Mouse (Mus musculus) intestine, embryonic 16.5 days (tissue): ENCODE results near the gene Gstz1. TPM values are rescaled to one million over a fixed set of nuclear protein-coding genes. Genes with fewer than 3 reads are reported as not detected.
"Not testable (repeated sequence)": the region's sequence is repeated elsewhere in the genome, so short reads cannot be mapped to it uniquely, and the experiment has no call there.

Source experiments
- ATAC-seq: fragments of 200-750 bp; cut with Nextera tagmentation; 2 replicates; pipeline ENCODE4 v1.8.0; 2017; ENCODE audit warnings: moderate TSS enrichment, moderate library complexity
- H3K27ac ChIP-seq: fragments of 300-500 bp; sonication (generic); 2 replicates; pipeline ENCODE4 v1.5.1; 2014; ENCODE audit warnings: mild to moderate bottlenecking, low read length
- H3K27me3 ChIP-seq: fragments of 300-500 bp; sonication (generic); replicated peaks from 2 replicates; pipeline ENCODE4 v1.6.1; 2014; ENCODE audit warnings: low read length, control low read depth, mixed read lengths; ENCODE audit not compliant: control insufficient read depth, insufficient read depth
- H3K36me3 ChIP-seq: fragments of 300-500 bp; sonication (generic); 2 replicates; pipeline ENCODE4 v1.6.1; 2014; ENCODE audit warnings: low read length, control low read depth; ENCODE audit not compliant: control insufficient read depth, insufficient read depth
- H3K4me1 ChIP-seq: fragments of 300-500 bp; sonication (generic); 2 replicates; pipeline ENCODE4 v1.6.1; 2014; ENCODE audit warnings: low read length, control low read depth, mixed read lengths; ENCODE audit not compliant: control insufficient read depth, insufficient read depth
- H3K4me2 ChIP-seq: fragments of 300-500 bp; sonication (generic); 2 replicates; pipeline ENCODE4 v1.6.1; 2014; ENCODE audit warnings: low read depth, low read length, control low read depth
- H3K4me3 ChIP-seq: fragments of 300-500 bp; sonication (generic); 2 replicates; pipeline ENCODE4 v1.5.1; 2014; ENCODE audit warnings: mild to moderate bottlenecking, low read length
- H3K9ac ChIP-seq: fragments of 300-500 bp; sonication (generic); 2 replicates; pipeline ENCODE4 v1.6.1; 2014; ENCODE audit warnings: low read depth, low read length
- H3K9me3 ChIP-seq: fragments of 300-500 bp; sonication (generic); 2 replicates; pipeline ENCODE4 v1.6.1; 2016; ENCODE audit warnings: low read length, control low read depth; ENCODE audit not compliant: control insufficient read depth
- WGBS: fragments of 180-500 bp; shearing (Covaris S2); extraction: QIAGEN DNeasy Blood & Tissue Kit; methylation state at CpG from one replicate; pipeline ENCODE4 v1.1.7; 2014; 5-methylcytosine and 5-hydroxymethylcytosine counted together
- polyA plus RNA-seq: library from polyadenylated mRNA; unstranded; fragments of >200 nt; fragmentation: Nextera tagmentation; extraction: Ambion mirVana; gene quantifications from 2 replicates; pipeline ENCODE4 v1.2.1, GENCODE M21; 2015

Gstz1 gene
- polyA plus RNA-seq, 1 experiment from 2014 or later: 61.2 TPM

DNA sequence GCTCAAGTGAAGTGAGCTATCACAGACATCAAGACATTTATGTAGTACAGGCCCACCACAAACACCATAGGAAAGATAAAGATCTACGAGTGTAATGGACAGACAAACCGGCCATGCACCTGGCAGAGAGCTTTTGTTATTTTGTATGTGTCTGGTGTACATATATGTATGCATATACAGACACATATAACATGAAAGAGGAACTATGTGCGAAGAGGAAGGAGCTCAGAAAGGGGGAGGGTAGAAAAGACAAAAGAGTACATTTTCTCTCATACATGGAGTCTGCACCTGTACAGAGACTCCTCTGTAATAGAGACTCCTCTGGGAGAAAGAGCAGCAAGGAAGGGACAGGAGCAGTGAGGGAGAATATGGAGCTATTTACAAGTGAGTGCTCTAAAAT is 46.0 kb downstream of the Gstz1 start:
- Histone ChIP-seq H3K9ac (no peak overlapping the region), H3K36me3 (no peaks in the 10 kb centered on the region), H3K4me1 (no peaks in the 10 kb centered on the region), H3K27ac (no peak overlapping the region), H3K27me3 (no peaks in the 10 kb centered on the region), H3K9me3 (no peaks in the 10 kb centered on the region), H3K4me2 (no peak overlapping the region), H3K4me3 (no peak overlapping the region)
- 83% methylated on average over 3 of the region's 3 CpGs for WGBS
- ATAC-seq: no peak

DNA sequence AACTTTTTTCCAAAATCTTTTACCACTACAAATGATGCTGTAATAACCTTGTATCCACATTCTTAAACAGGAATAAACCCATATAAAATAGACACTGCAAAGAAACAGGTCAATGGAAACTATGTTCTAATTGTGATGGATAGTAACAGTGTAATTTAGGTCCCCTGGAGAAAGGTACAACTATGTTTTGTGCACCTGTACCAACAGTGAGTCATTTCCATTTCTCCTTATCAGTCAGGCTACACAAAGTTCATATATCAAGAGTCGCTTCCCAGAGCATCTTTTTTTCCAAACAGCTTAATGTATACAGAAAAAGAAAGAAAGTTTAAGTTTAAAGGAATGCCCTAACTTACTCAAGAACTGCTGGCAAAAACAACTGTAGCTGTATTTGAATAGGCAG is 48.1 kb downstream of the Gstz1 start:
- no peak overlapping the region for H3K4me2 ChIP-seq
- no peaks in the 10 kb centered on the region for H3K36me3 ChIP-seq
- no peak for ATAC-seq
- H3K27ac ChIP-seq: no peak overlapping the region
- H3K9me3 ChIP-seq: no peaks in the 10 kb centered on the region
- H3K4me3 ChIP-seq: no peak overlapping the region
- no peak overlapping the region for H3K9ac ChIP-seq
- no peaks in the 10 kb centered on the region for H3K27me3 ChIP-seq
- H3K4me1 ChIP-seq: peaks cover 4% of the 10 kb centered on the region
- 56% methylated on average over 1 of the region's 1 CpGs for WGBS

DNA sequence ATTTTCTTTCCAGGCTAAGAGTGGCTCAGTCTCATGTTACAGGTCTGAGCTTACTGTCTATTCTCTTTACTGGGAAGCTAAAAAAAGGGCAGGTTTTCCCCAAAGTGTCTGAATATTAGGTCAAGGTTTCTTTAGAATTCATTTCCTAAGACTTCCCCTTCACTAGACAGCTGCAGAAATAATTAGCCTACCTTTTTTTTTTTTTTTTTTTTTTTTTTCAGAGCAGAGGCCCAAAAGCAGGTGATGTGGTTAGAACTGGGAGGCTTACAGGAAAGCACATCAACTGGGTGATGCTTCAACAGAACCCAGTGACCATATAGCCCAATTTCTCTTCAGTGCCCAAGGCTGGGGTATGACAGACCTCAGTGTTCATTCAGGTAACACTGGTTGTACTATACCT is 49.3 kb downstream of the Gstz1 start:
- H3K36me3 ChIP-seq: no peaks in the 10 kb centered on the region
- peaks cover 4% of the 10 kb centered on the region for H3K4me1 ChIP-seq
- no peak overlapping the region for H3K9ac ChIP-seq
- H3K9me3 ChIP-seq: no peaks in the 10 kb centered on the region
- H3K4me2 ChIP-seq: no peak overlapping the region
- no peaks in the 10 kb centered on the region for H3K27me3 ChIP-seq
- H3K4me3 ChIP-seq: no peak overlapping the region
- no peak for ATAC-seq
- H3K27ac ChIP-seq: no peak overlapping the region

- H3K9me3 ChIP-seq: no peaks in the 10 kb centered on the region
- no peaks in the 10 kb centered on the region for H3K36me3 ChIP-seq
- peak overlapping the region; percentile 91 for H3K4me3 ChIP-seq
- H3K27ac ChIP-seq: no peak overlapping the region
- H3K4me2 ChIP-seq: peak overlapping the region; percentile 90
- ATAC-seq: no peak
- H3K4me1 ChIP-seq: peaks cover 4% of the 10 kb centered on the region
- 54% methylated on average over 6 of the region's 6 CpGs for WGBS
- peak overlapping the region; percentile 90 for H3K9ac ChIP-seq
- H3K27me3 ChIP-seq: no peaks in the 10 kb centered on the region
Measured at GRCm38 (mm10) chr12:87198792-87199191, 51.8 kb downstream of the Gstz1 start.

GRCm38 (mm10) chr12:87199206-87199972 is 52.4 kb downstream of the Gstz1 start, which contains the start of gene Samd15:
Samd15 (plus strand) TSS chr12:87199723.
- ATAC-seq: peak; percentile 69
- Histone ChIP-seq H3K4me2 (peak within 1 kb of the TSS; percentile 90), H3K4me3 (peak within 1 kb of the TSS; percentile 91), H3K4me1 (peaks cover 4% of the 10 kb centered on the region), H3K27ac (peak within 1 kb of the TSS; percentile 37; the same call in 1 of the 2 replicates), H3K9me3 (no peaks in the 10 kb centered on the region), H3K9ac (peak within 1 kb of the TSS; percentile 90), H3K27me3 (no peaks in the 10 kb centered on the region), H3K36me3 (no peaks in the 10 kb centered on the region)
- WGBS: 1% methylated on average over 38 of the region's 38 CpGs

GRCm38 (mm10) chr12:87199973-87200586 is 53.1 kb downstream of the Gstz1 start, which contains the start of gene Tmed8:
Tmed8 (minus strand) TSS chr12:87200454.
- H3K4me2 ChIP-seq: peak within 1 kb of the TSS; percentile 90
- peak; percentile 95 for ATAC-seq
- no peaks in the 10 kb centered on the region for H3K9me3 ChIP-seq
- peak within 1 kb of the TSS; percentile 91 for H3K4me3 ChIP-seq
- peak within 1 kb of the TSS; percentile 37; the same call in 1 of the 2 replicates for H3K27ac ChIP-seq
- H3K4me1 ChIP-seq: peaks cover 4% of the 10 kb centered on the region
- H3K36me3 ChIP-seq: no peaks in the 10 kb centered on the region
- WGBS: under 1% methylated on average over 67 of the region's 70 CpGs
- no peaks in the 10 kb centered on the region for H3K27me3 ChIP-seq
- H3K9ac ChIP-seq: peak within 1 kb of the TSS; percentile 90

- Histone ChIP-seq H3K4me1 (peaks cover 4% of the 10 kb centered on the region), H3K27me3 (no peaks in the 10 kb centered on the region), H3K27ac (no peak overlapping the region), H3K4me3 (no peak overlapping the region), H3K9ac (no peak overlapping the region), H3K36me3 (no peaks in the 10 kb centered on the region), H3K4me2 (no peak overlapping the region), H3K9me3 (no peaks in the 10 kb centered on the region)
- WGBS: 66% methylated on average over 5 of the region's 5 CpGs
- no peak for ATAC-seq
Measured at GRCm38 (mm10) chr12:87201694-87202093, 54.7 kb downstream of the Gstz1 start.

- not testable (repeated sequence) for H3K4me1 ChIP-seq, H3K36me3 ChIP-seq, H3K9me3 ChIP-seq, H3K9ac ChIP-seq, H3K27ac ChIP-seq, ATAC-seq, H3K4me3 ChIP-seq, H3K4me2 ChIP-seq, H3K27me3 ChIP-seq
- 88% methylated on average over 5 of the region's 5 CpGs for WGBS
Measured at GRCm38 (mm10) chr12:87205789-87206188, 58.8 kb downstream of the Gstz1 start.

DNA sequence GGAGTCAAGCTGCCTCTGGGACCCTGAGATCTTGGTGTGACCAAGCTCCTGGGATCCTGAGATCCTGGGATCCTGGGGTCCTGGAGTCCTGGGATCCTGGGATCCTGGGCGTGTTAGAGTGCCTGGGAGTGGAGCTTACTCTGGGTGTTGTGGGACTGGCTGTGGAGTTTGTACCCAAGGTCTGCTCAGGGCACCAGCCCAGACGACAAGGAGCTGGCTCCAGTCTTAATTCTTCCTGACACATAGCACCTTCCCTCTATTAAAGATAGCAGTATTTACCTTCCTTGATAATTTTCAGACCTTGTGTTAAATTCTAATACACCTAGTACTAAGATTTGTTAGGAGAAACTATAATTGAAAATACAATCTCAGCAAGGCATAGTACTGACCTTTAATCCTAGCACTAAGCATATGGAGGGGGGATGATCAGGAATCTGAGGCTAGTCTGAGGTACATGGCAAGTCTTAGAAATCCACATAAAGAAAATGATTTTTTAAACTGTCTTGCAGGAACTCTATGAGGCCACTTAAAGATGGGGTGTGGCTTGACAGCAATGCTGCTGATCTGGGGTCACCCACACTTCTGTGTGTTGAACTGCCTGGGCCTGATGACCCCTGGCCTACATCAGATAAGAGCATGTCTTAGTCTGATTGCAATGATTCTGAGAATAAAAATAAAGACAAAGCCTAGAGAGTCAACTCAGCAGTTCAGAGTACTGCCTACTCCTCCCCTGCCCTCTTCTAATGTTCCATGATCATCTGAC is 66.1 kb downstream of the Gstz1 start:
- Histone ChIP-seq H3K9me3 (no peaks in the 10 kb centered on the region), H3K4me2 (no peak overlapping the region), H3K36me3 (no peaks in the 10 kb centered on the region), H3K27ac (peak overlapping the region; percentile 15; the same call in 1 of the 2 replicates), H3K4me1 (no peaks in the 10 kb centered on the region), H3K4me3 (no peak overlapping the region), H3K27me3 (no peaks in the 10 kb centered on the region), H3K9ac (no peak overlapping the region)
- 44% methylated on average over 2 of the region's 2 CpGs for WGBS
- ATAC-seq: peak; percentile 86
